Mouse (Mus musculus): ENCODE measurements around the gene Ttll4.

Ttll4 gene

DNA sequence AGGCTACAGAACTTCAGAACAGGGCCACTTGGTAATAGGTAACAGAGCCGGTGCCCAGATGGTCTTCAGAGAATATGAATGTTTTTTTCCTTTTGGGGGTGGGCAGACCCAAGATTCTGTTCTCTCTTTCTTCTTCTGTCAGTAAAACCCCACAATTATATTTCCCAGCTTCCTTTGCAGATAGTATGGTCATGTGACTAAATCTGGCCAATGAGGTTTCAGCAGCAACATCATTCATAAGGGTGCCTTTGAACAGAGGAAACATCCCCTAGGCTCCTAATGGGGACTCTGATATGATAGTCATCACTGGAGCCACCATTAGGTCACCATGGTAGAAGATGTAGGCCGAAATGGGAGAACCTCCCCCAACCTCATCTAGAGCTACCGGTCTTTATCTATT, 91.3 kb downstream of the Ttll4 start:
- no peak for DNase-seq (ENCODE audit: low read depth, low spot score)
